Mouse (Mus musculus): ENCODE data around the gene Kcnb1. TPM values are rescaled to one million over a fixed set of nuclear protein-coding genes. Genes with fewer than 3 reads are reported as not detected.

Kcnb1 gene
- polyA plus RNA-seq, 1 experiment, result 1.4 TPM

DNA sequence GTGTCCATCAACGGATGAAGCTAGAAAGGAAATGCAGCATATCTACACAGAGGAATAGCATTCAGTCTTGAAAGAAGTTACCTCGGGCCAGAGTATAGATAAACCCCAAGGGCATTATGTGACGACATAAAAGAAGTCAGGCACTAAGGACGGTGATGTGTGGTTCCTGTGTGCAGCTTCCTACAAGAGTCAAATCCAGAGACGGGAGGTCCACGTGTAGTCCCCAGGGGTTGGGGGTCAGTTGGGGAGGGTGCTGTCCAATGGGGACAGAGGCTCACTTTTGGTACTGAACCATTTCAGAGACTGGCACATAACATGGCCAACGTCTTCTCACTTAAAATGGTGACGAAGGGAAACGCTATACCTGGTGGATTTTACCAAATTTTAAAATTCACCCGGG, 10.7 kb downstream of the Kcnb1 start:
- no peak for TF ChIP-seq POLR2A (IDR thresholded peaks at IDR 0.05; ENCODE audit: insufficient read depth, low read length)
- no peak for TF ChIP-seq CTCF (IDR thresholded peaks at IDR 0.05; ENCODE audit: low read depth, low read length)
- no peak for TF ChIP-seq EP300 (IDR thresholded peaks at IDR 0.05; ENCODE audit: insufficient read depth, low read depth, low read length)
- Histone ChIP-seq H3K9ac (ENCODE audit: low read depth, poor library complexity, severe bottlenecking) (no peak overlapping the region), H3K27ac (ENCODE audit: insufficient read depth, low read length) (no peak overlapping the region), H3K4me3 (ENCODE audit: low read depth, low read length) (no peak overlapping the region), H3K4me1 (ENCODE audit: control insufficient read depth, insufficient read depth, low read length) (peaks cover 4% of the 10 kb centered on the region), H3K9me3 (replicated peaks; ENCODE audit: control insufficient read depth, insufficient read depth, low read length, poor library complexity, severe bottlenecking) (no peaks in the 10 kb centered on the region), H3K36me3 (ENCODE audit: control insufficient read depth, insufficient read depth, low read length, poor library complexity, severe bottlenecking) (no peaks in the 10 kb centered on the region), H3K27me3 (ENCODE audit: control insufficient read depth, insufficient read depth, low read length, poor library complexity, severe bottlenecking) (no peaks in the 10 kb centered on the region)

DNA sequence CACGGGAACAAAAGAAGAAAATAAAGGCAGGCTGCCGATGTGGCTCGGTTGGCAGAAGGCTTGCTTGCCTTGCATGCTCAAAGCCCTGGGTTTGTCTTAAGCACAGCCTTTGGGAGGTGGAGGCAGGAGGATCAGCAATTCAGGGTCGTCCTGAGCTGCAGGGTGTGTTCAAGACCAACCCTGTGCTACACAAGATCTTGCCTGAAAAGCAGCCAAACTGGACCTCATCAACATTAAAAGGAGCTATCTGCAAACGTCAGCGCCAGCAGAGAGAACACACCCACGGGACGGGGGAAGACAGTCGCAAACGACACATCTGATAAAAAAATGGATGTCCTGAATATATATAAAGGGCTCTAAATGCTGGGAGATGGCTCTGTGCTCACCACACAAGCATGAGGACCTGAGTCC, 12.7 kb downstream of the Kcnb1 start:
- H3K4me3 ChIP-seq (ENCODE audit: low read depth, low read length), result no peak overlapping the region
- H3K9me3 ChIP-seq (replicated peaks; ENCODE audit: control insufficient read depth, insufficient read depth, low read length, poor library complexity, severe bottlenecking), result 0 out of 2 replicates have a peak, but pooled peaks cover 3% of the 10 kb centered on the region
- H3K27ac ChIP-seq (ENCODE audit: insufficient read depth, low read length), result no peak overlapping the region
- no peak overlapping the region for H3K9ac ChIP-seq (ENCODE audit: low read depth, poor library complexity, severe bottlenecking)
- TF ChIP-seq CTCF (IDR thresholded peaks at IDR 0.05; ENCODE audit: low read depth, low read length) (no peak), EP300 (IDR thresholded peaks at IDR 0.05; ENCODE audit: insufficient read depth, low read depth, low read length) (no peak), POLR2A (IDR thresholded peaks at IDR 0.05; ENCODE audit: insufficient read depth, low read length) (no peak)
- no peaks in the 10 kb centered on the region for H3K36me3 ChIP-seq (ENCODE audit: control insufficient read depth, insufficient read depth, low read length, poor library complexity, severe bottlenecking)
- no peaks in the 10 kb centered on the region for H3K27me3 ChIP-seq (ENCODE audit: control insufficient read depth, insufficient read depth, low read length, poor library complexity, severe bottlenecking)
- peaks cover 4% of the 10 kb centered on the region for H3K4me1 ChIP-seq (ENCODE audit: control insufficient read depth, insufficient read depth, low read length)

DNA sequence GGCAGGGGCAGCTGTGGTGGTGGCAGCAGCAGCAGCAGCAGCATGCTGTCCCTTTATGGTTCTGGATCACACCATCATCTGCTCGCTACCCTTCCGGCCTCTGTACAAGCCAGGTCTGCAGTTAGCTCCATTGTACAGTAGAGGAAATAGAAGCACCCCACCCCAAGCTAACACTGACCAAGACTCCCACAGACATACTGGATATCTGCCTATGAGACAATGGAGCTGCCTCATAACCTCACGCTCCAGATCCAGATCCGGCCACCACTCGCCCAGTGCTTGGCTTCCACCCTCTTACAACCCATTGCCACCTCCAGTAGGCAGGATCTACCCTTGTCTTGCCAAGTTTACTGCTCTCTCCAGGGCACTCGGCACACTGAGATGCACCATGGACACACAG, 14.7 kb downstream of the Kcnb1 start:
- Histone ChIP-seq H3K4me3 (ENCODE audit: low read depth, low read length) (no peak overlapping the region), H3K9ac (ENCODE audit: low read depth, poor library complexity, severe bottlenecking) (no peak overlapping the region), H3K9me3 (replicated peaks; ENCODE audit: control insufficient read depth, insufficient read depth, low read length, poor library complexity, severe bottlenecking) (0 out of 2 replicates have a peak, but pooled peaks cover 3% of the 10 kb centered on the region), H3K4me1 (ENCODE audit: control insufficient read depth, insufficient read depth, low read length) (peaks cover 4% of the 10 kb centered on the region), H3K36me3 (ENCODE audit: control insufficient read depth, insufficient read depth, low read length, poor library complexity, severe bottlenecking) (no peaks in the 10 kb centered on the region), H3K27ac (ENCODE audit: insufficient read depth, low read length) (no peak overlapping the region), H3K27me3 (ENCODE audit: control insufficient read depth, insufficient read depth, low read length, poor library complexity, severe bottlenecking) (no peaks in the 10 kb centered on the region)
- TF ChIP-seq EP300 (IDR thresholded peaks at IDR 0.05; ENCODE audit: insufficient read depth, low read depth, low read length) (no peak), CTCF (IDR thresholded peaks at IDR 0.05; ENCODE audit: low read depth, low read length) (no peak), POLR2A (IDR thresholded peaks at IDR 0.05; ENCODE audit: insufficient read depth, low read length) (no peak)

DNA sequence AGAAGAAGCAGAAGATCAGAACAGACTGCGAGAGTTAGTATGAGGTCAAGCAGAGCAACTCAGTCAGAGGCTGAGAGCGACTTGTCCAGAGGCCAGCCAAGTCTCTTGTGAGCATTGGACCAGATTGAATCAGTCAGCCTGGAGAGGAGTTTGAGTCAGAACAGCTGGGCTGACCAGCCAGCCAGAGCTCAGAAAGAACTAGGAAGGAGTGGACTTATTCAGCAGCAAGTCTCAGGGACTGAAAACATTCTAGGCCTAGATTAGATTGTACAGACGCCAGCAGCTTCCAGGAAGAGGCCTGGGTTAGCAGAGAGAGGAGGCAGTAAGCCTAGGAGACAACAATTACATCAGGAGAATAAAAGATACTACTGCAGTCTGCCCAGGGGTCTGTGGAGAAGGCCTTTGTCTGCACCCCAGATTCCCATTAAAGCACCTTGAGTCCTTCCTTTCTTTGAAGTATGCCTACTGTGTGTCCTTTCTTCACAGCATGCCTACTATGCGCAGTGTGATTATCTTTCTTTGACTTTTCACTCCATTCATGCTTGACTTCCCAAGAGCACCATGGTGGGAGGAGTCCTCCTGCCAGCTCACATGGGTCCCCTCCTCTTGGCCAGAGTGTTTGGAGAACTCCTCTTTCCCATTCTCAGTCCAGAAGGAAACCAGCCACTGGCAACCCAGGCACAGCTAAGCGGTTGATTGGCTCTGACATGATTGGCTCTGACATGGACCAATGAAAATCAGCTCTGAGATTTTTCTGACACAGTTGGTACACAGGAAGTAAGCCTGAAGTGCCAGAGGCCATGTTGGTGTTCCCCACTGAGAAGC, 16.7 kb downstream of the Kcnb1 start:
- peaks cover 4% of the 10 kb centered on the region for H3K4me1 ChIP-seq (ENCODE audit: control insufficient read depth, insufficient read depth, low read length)
- no peaks in the 10 kb centered on the region for H3K27me3 ChIP-seq (ENCODE audit: control insufficient read depth, insufficient read depth, low read length, poor library complexity, severe bottlenecking)
- no peak overlapping the region for H3K9ac ChIP-seq (ENCODE audit: low read depth, poor library complexity, severe bottlenecking)
- H3K36me3 ChIP-seq (ENCODE audit: control insufficient read depth, insufficient read depth, low read length, poor library complexity, severe bottlenecking), result no peaks in the 10 kb centered on the region
- H3K9me3 ChIP-seq (replicated peaks; ENCODE audit: control insufficient read depth, insufficient read depth, low read length, poor library complexity, severe bottlenecking), result 0 out of 2 replicates have a peak, but pooled peaks cover 3% of the 10 kb centered on the region
- no peak overlapping the region for H3K27ac ChIP-seq (ENCODE audit: insufficient read depth, low read length)
- no peak for TF ChIP-seq POLR2A (IDR thresholded peaks at IDR 0.05; ENCODE audit: insufficient read depth, low read length)
- TF ChIP-seq EP300 (IDR thresholded peaks at IDR 0.05; ENCODE audit: insufficient read depth, low read depth, low read length), result no peak
- no peak for TF ChIP-seq CTCF (IDR thresholded peaks at IDR 0.05; ENCODE audit: low read depth, low read length)
- no peak overlapping the region for H3K4me3 ChIP-seq (ENCODE audit: low read depth, low read length)

DNA sequence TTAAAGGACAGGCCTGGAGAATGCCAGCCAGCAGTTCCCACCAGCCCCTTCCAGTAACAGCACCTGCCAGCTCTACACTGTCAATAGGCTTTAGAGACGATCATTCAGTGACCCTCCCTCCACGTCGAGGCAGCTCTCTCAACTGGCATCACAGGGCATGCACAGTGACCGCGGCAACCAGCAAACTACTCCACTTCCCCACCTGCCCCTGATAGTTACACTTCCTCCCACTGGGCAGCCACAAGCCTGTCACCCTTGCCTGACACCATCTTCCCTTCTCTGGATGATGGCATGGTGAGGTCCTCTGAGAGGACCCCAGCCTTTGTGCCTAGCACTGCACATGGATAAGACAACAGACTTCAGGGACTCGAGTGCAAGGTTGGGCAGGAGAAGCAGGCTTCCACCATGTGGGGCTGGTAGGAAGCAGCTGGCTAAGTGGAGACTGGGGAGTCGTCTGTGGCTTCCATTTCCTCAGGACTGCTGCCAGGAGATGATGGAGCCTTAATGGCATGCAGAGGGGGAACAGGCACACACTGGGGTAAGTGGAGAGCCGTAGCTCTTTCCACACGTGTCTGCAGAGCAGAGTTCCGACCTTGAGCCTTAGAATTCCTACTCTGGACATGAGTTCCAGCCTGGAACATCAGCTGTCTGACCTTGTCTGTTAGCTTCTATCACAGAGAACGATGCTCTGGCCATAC, 22.3 kb downstream of the Kcnb1 start:
- Histone ChIP-seq H3K36me3 (ENCODE audit: control insufficient read depth, insufficient read depth, low read length, poor library complexity, severe bottlenecking) (no peaks in the 10 kb centered on the region), H3K9ac (ENCODE audit: low read depth, poor library complexity, severe bottlenecking) (no peak overlapping the region)

More for the DNA sequence above, 22.3 kb downstream of the Kcnb1 start:
- Histone ChIP-seq H3K4me3 (ENCODE audit: low read depth, low read length) (no peak overlapping the region), H3K4me1 (ENCODE audit: control insufficient read depth, insufficient read depth, low read length) (no peaks in the 10 kb centered on the region), H3K27me3 (ENCODE audit: control insufficient read depth, insufficient read depth, low read length, poor library complexity, severe bottlenecking) (no peaks in the 10 kb centered on the region), H3K27ac (ENCODE audit: insufficient read depth, low read length) (no peak overlapping the region), H3K9me3 (replicated peaks; ENCODE audit: control insufficient read depth, insufficient read depth, low read length, poor library complexity, severe bottlenecking) (0 out of 2 replicates have a peak, but pooled peaks cover under 1% of the 10 kb centered on the region)
- TF ChIP-seq POLR2A (IDR thresholded peaks at IDR 0.05; ENCODE audit: insufficient read depth, low read length) (no peak), CTCF (IDR thresholded peaks at IDR 0.05; ENCODE audit: low read depth, low read length) (no peak), EP300 (IDR thresholded peaks at IDR 0.05; ENCODE audit: insufficient read depth, low read depth, low read length) (no peak)

All from ES-Bruce4 (cell line).